Mouse (Mus musculus) urinary bladder, adult 2 months (tissue): Measurements from ENCODE around the gene Egfl7. TPM values are rescaled to one million over a fixed set of nuclear protein-coding genes. Genes with fewer than 3 reads are reported as not detected.

Experiments used
- DNase-seq: peaks from one replicate; pipeline ENCODE4 v3.0.0; 2022; ENCODE audit warnings: low spot score
- polyA plus RNA-seq: library from polyadenylated mRNA; depleted of rRNA; stranded (reverse); fragments of >200 nt; gene quantifications from 2 replicates; pipeline ENCODE4 v1.2.3, GENCODE M21; 2012

The Egfl7 gene
- polyA plus RNA-seq, 1 experiment = 208 TPM

DNA sequence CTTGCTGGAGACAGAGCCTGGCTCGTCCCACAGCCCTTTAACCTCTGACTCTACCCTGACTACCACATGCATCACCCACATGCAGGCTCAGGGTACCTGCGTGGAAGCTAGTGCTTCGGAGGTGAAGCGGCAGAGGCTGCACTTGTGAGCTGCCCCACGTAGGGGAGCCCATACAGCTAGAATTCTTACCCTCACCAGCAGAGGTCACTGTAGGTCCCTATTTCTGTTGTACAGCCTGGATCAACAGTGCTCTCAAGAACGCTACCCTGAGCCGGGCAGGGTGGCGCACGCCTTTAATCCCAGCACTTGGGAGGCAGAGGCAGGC, 14.2 kb downstream of the Egfl7 start:
- DNase-seq = no peak

DNA sequence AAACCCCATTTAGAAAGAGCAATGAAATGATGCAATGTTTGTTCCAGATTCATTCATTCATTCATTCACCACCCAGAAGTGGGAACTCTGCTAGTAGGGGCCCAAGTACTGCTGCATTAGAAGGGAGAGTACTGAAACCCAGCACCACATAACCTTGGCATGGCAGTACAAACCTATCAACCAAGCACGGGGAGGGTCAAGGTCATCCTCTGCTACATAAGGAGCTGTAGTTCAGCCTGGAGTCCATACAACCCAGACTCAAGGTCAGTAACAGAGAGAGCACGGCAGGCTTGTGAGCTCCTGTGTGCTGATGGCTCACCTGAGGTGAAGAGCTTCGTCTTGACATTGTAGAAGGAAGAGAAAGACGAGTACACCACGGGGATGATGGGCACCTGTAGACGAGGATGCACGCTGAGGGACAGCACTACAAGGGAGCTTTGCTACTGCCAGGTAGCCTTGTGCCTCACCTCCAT, 14.7 kb downstream of the Egfl7 start:
- DNase-seq = no peak

DNA sequence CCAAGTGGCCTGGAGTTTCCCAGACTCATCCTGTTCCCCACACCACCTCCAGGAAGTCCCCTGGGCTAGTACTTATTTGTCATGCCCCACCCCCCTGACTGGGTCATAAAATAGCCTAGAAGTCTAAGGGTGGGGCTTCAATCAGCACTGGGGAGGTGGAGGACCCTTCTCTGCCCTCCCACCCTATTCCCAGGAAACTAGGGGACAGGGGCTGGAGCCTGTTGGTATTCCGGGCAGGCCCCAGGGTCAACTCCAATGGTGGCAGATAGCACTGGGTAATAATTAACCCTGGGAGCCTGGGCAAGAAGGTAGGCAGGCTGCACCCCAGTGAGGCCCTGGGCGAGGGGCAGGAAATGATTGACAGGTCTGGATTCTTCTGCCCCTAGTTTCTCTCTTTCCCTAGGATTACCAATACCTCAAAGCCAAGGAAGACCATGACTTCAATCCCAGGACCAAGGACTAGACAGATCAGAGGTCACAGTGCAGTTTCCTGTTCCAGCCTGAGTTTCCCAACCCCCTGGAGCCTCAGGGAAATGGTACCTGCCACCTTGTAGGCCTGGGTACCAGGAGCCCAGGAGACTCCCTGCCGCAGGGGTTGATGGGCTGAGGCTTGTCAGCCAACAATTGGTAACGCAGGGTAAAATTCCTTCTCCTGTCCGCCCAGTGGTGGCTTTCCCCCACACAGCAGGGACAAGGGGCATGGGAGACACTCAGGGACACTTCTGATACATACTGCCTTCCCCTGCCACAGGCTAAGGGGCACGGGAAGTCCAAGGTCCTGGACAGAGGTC, 15.3 kb downstream of the Egfl7 start:
- no peak for DNase-seq

DNA sequence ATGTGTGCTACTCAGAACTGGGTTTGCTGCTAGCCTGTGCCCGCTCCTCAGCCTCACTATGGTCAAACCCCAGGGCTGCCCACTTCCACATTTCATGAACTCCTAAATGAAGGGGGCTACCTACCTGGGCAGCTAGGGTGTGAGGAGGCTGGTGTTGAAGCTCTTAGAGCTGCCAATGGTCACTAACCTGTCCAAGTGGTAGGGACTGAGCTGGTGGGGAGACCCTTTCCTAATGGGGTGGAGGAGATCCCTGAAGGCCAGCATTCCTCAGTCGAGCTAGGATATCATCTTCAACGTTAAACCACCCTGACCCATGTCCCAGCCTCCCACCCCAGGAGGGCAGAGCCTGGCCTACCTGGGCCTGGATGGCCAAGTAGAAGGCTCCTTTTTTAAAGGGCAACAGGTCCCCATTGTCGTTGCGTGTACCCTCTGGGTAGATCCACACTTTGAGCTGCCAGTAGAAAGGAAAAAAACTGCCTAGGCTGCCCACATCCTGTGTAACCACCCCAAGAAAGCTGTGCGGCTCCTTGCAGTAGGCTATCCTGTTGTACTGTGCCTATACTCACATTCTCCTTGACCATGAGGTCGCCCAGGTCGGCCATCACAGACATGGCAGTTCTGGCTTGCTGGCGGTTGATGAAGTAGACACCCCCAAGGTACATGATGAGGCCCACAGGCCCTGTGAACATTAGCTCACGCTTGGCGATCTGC, 16.1 kb downstream of the Egfl7 start:
- no peak for DNase-seq

DNA sequence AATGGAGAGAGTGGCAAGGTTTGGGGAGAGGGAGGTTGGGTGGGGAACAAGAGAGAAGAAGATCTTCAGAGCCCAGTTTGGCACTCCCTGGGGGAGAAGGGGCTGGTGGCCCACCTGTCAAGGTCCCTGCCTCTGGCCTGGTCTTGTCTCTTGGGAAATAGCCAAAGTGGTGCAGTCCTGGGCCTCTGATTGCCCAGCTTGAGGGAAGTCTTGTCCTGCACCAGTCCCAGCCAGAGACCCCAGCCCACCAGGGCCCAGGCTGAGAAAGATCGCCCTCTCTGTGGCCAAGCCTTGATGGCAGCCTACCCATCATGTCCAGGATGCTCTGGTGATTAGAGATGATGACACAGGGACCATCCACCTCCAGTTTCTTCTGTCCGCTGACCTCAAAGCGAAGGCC, 17.1 kb downstream of the Egfl7 start:
- DNase-seq = no peak

DNA sequence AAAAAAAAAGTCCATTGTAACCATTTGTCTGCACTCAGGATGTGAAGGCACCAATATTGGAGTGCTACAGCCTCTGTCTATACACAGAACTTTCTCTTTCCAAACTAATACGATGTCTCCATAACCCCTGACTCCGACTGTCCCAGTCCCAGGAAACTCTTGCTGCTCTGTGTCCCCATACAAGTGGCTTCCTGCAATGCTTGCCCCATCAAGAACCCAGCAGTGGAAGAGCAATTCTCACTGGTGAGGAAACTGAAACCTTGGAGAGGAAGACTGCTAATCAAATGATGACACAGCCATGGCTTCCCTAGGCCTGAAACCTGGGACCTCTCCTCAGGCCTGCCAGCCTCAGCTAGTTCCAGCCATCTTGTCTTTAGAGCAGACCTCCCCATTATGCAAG, 18.0 kb downstream of the Egfl7 start:
- DNase-seq = no peak

DNA sequence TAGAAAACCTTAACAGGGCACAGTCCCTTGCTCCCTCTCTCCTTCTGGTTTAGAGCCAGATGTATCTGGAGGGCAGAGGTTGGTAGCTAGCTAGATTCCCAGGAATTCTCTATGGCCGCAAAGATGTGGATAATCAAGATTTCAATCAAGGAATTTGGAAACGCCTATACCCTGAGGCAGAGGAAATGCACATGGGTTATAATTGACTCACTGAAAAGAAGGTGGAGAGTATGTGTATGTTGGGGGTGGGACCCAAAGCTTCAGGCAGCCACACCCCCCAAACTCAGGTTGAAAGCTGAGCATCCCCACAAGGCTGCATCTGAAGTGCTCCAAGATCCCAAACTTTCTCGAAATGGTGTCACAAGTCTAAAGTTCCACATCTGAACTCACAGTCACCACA, 18.6 kb downstream of the Egfl7 start:
- DNase-seq = no peak

DNA sequence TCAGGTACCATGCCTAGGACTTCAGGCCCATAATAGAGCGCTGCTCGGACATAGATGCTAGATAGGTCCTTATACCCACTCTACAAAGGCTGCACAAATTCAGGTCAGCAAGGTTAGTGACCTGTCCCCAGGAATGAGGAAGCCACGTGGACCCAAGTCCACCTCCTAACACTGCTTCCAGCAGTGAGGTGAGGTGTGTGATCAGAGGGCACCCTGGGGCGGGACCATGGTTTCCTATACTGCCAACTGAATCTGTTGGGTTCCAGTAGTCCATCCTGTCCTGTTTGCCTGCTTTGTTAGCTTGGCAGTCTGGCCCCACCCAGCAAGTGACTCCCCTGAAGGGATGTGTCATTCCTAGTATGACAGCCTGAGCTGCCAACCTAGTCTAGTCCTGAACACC, 20.2 kb downstream of the Egfl7 start:
- DNase-seq = no peak

DNA sequence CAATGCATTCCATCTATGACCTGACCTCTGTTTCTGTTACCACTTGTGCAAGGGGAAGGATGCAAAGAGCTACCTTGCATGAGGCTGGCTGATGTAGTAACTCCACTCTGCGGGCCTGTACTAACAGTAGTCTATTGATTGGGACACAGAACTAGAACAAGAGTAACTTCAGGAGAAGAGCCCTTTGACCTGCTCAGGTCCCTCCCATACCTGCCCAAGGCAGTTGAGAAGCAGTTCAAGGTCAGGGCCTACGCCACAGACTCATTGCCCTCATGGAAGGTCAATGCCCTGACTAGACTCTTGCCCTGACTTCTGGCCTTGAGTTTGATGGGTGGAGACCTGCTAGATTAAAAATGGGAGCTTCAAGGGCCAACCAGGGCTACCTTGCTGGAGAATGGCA, 20.9 kb downstream of the Egfl7 start:
- no peak for DNase-seq

DNA sequence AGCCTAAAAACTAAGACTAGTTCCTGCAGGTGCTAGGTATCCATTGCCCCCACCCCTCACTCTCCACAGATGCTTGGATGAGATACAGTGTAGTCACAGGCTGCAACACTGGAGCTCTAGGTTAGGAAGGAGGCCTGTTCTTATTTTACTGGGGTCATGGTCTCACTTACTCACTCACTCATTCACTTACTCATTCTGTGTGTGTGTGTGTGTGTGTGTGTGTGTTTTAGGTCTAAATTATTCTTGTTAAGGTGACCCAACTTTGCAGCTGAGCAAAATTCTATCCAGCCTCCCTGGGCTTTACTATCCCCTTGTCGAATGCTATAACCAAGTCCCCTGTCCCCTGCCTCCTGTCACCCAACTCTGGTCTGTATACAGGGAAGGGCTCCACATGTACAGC, 21.8 kb downstream of the Egfl7 start:
- DNase-seq = no peak

DNA sequence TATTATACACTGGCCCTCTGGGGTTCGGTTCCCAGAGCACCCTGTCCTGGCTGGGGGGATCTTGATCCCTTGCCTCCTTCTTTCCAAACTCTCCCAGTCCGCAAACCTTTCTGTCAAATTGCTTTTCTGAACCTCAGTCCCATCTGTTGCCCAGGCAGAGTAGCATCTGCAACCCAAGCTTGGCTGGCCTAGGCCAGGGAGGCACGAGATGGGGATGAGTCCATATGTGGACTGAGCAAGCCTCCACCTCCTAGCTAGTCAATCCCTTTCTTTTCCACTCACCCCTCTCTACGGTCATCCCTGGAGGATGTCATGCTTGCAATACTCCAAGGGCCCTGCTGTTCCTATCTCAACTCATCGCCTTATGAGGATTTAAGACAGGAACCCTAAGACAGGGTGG, 22.8 kb downstream of the Egfl7 start:
- no peak for DNase-seq

DNA sequence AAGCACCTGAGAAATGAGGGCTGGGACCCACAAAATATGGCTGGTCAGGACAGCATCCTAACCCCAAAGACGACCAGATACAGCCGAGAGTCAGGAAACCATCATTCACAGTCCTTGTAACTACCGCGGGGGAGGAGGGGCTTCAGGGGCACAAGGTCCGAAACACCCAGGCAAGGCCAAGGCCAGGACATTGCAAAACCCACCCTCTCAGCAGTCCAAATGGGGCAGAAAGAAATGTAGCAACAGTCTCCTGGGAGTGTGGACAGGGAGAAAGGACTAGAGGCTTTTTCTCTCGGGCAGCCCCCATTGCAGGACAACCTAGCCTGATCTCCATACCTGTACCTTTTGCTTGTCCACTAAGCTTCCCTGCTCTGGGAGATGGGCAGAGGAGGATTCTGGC, 23.3 kb downstream of the Egfl7 start:
- DNase-seq = no peak

DNA sequence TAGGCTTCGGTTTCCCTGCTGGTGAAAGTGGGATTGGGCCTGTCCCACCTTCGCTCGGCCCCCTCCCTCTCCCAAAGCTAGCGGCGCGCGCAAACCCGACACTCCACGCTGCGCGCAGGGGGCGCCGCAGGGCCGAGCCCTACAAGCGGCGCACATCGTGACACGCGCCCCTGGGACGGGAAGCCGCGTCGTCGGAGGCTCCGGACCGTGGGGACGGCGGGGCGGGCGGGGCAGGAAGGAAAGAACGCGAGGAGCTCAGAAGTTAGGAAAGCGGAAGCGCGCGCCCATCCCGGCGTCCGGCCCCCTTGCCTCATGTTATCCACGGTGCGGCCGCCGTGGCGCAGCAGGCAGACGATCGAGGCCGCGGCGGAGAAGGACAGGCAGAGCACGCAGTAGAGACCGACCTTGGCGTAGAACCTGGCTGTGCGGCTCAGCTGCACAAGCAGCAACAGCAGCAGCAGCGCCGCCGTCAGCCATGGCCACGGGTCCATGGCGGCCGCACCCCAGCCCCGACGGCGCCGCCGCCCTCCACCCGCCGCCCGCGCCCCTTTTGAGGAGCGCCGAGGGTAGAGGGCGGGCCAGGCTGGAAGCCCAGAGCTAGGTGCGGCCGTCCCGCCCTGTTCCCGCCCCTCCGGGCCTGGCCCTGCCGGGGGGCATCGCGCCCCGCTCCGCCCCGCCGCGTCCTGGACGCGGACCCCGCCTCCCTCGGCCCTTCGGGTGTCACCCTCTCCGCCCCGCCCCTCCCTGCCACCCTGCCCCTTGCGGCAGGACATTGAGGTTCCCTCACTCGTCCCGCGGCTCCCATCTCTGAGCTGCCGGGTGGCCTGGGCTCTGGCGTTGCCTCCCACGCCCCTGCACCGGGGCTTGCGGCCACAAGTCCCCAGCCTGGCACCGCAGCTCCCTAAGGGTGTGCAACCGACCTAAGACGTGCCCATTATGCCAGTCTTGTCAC, 24.2 kb downstream of the Egfl7 start, which contains the start of gene Agpat2:
Agpat2 (minus strand) TSS at position 698 of the 952 bp plus-strand sequence.
- DNase-seq = peak; percentile 77

DNA sequence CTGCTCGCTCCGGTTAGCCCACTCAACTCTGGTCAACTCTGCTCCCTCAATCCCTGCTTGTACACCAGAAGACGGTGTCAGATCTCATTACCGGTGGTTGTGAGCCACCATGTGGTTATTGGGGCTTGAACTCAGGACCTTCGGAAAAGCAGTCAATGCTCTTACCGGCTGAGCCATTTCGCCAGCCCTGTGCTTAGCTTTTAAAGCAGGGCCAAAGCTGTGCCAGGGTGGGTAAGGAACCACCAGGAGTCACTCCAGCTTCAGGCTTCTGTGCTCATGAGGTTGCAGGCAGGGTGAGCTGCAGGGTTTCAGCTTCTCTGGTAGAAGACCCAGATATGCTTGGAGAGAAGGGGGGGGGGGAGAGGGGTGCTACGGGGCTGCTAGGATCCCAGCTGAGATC, 25.5 kb downstream of the Egfl7 start:
- no peak for DNase-seq

DNA sequence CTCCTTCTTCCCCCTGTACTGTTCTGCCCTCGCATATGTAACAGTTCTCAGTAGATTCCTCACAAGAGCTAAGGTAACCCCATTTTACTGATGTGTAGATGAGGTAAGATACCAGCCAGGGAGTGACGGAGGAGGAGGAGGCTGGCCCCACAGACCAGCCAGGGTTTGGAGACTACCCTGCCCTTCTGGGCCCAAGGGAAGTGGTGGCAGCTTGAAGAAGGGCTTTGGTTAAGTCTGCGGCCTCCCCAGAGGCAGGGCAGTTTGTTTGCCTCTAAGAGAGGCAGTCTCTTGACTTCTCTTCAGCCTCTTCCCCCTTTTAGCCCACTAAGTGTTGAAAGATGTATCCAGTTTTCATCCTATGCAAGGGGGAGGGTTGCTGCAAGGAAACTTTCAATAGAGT, 26.8 kb downstream of the Egfl7 start:
- DNase-seq = no peak

DNA sequence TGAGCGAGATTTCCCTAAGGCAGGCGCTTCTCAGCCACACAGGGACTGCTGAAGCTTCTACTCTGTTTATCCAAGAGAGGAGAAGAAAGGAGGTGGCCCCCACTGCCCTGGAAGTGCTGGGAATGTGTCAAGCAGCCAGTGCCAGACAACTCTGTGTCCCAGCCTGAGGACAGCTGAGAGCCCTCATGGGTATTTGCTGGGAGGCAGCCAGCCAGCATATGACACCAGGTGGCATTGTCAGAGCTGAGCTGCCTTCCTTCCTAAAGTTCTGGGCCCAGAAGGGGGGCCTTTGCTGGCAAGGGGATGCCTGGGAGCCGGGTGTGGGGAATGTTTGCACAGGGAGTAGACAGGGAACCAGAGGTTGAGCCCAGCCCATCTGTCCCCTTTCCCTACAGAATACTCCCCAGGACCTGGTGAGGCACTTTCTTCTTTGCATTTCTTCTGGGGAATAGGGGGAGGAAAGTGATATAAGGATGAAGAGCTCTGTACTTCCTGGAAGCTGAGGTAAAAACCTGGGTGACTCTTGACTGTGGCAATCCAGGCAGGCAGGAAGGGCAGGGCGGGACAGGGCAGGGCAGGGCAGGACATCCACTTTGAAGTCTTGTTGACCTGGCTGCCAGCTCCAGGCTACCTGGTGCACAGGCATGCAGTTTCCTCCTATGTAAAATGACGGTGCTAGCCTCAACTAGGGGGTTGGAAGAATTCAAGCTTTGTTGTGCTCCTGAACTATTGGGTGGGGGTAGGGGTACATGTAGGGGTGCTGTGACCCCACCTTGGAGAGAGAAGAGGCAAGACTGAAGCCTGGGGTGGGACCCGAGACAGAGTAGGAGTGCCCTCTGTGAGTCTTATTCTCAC, 27.5 kb downstream of the Egfl7 start:
- DNase-seq = no peak

DNA sequence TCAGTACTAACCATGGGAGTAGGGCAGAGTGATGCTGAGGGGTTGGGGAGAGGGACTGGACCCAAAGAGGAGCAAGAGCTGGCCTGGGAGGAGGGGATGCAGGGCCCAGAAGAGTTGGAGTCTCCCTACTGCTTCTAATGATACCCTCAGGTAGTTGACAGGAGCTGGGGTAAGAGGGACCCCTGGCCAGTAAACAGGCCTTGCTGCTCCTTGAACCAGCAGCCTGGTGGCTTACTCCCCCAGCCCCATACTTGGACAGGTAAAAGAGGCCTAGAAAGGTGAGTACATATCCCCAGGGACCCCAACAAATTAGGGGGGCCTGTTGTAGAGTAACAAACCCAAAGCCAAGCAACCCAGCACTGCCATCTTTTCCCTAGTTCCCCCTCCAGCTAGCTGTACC, 29.0 kb downstream of the Egfl7 start:
- no peak for DNase-seq

DNA sequence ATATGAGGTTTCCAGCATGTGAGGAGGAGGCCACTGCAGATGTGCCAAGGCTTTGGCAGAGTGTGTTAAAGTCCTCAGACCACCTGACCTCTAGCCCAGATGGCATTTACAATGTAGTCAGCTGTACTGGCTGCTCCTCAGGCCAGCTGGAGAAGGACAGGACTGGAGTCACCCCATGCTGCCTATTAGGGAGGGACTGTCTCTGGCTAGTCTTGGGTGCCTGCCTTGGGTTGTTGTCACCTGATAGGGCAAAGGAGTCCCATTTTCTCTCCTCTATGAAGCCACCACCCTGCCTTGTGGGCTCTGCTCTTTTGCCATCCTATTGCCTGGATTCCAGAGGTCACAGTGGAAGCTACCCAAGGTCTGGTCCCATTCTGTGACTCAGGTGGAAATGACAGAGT, 29.4 kb downstream of the Egfl7 start:
- DNase-seq = no peak

DNA sequence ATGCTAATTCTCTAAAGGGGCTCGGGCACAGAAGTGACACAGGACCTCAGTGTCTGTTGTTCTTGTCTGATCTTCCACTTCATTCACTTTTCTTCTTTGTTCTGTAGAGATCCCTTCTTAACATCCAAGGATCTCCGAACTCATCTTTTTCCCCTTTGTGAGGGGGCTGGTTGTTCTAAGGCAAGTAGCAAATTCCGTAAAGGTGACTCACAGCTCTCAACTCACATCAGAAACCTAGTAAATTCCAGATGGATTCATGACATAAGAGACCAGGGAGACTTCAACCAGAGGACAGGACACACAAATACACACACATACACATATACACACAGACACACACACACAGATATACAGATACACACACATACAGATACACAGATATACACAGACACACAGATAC, 30.7 kb downstream of the Egfl7 start:
- DNase-seq = no peak

DNA sequence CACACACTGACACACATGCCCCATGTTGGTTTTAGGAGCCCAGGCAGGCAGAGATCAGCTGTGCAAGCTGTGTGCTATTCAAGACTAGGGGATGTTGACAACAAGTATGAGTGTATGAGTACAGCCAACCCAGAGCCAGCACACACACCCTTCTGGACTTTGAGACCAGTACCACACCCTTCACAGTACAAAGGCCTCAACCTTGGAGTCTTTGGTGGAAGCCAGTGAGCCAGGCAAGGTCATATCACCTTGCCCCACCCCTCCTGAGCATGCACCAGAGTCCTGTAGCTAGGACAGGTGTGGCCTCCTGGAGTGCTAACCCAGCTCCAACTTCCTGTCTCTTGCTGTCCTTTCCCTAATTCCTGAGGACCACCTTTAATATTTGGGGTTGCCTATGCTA, 31.2 kb downstream of the Egfl7 start:
- DNase-seq = no peak

DNA sequence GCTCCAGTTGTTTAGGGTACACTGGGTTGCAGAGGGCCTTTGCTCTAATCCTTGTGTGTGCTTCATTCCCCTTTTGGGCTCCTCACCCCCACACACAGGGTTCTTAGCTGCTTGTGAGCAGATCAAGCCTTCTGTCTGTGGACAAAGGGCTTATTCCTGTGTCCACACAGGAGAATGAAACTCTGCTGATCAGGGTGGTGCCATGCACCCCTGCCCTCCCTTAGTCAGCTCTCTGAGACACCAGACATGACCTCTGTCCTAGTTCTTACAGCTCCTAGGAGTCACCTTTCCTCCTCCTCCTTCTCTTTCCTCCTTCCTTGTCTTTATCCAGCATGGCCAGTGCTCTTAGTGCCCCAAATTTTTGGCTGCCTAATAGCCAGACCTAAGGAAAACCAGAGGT, 32.1 kb downstream of the Egfl7 start:
- no peak for DNase-seq
